Mouse (Mus musculus): ENCODE data around the gene Gm9936. TPM values are rescaled to one million over a fixed set of nuclear protein-coding genes. Genes with fewer than 3 reads are reported as not detected.
"Not testable (repeated sequence)": the region's sequence is repeated elsewhere in the genome, so short reads cannot be mapped to it uniquely, and the experiment has no call there.

The Gm9936 gene
- total RNA-seq (2021): not detected in 2 replicates
- long read RNA-seq, experiment 1: 0 reads
- long read RNA-seq, experiment 2: 0 reads

GRCm38 (mm10) chr5:114858582-114858981, at the start of gene Gm9936:
Gene Gm9936, minus strand, starts transcription at chr5:114858682.
- no peak for DNase-seq

GRCm38 (mm10) chr5:114902413-114902812, 43.9 kb upstream of the Gm9936 start:
- DNase-seq: peak; percentile 63

GRCm38 (mm10) chr5:114898857-114899256, 40.4 kb upstream of the Gm9936 start:
- DNase-seq: no peak

GRCm38 (mm10) chr5:114897374-114897793, 38.9 kb upstream of the Gm9936 start:
- peak; percentile 57 for DNase-seq

GRCm38 (mm10) chr5:114896688-114897373, 38.3 kb upstream of the Gm9936 start, which contains the start of gene Oasl2:
Gene Oasl2, plus strand, starts transcription at chr5:114896936.
- peak; percentile 29 for DNase-seq

- DNase-seq: no peak
Observed at GRCm38 (mm10) chr5:114895542-114895941, 37.1 kb upstream of the Gm9936 start.

- no peak for DNase-seq
Observed at GRCm38 (mm10) chr5:114888995-114889394, 30.5 kb upstream of the Gm9936 start.

- DNase-seq: no peak
Observed at GRCm38 (mm10) chr5:114886801-114887200, 28.3 kb upstream of the Gm9936 start.

- DNase-seq: no peak
Observed at GRCm38 (mm10) chr5:114883022-114883421, 24.5 kb upstream of the Gm9936 start.

GRCm38 (mm10) chr5:114882319-114882718, 23.8 kb upstream of the Gm9936 start:
- DNase-seq: not testable (repeated sequence)

- DNase-seq: no peak
Observed at GRCm38 (mm10) chr5:114879399-114879798, 20.9 kb upstream of the Gm9936 start.

GRCm38 (mm10) chr5:114877487-114877886, 19.0 kb upstream of the Gm9936 start:
- DNase-seq: no peak

GRCm38 (mm10) chr5:114876331-114876730, 17.8 kb upstream of the Gm9936 start:
- DNase-seq: no peak

GRCm38 (mm10) chr5:114875858-114876257, 17.4 kb upstream of the Gm9936 start:
- DNase-seq: peak; percentile 61

- no peak for DNase-seq
Observed at GRCm38 (mm10) chr5:114865279-114865678, 6.8 kb upstream of the Gm9936 start.

- no peak for DNase-seq
Observed at GRCm38 (mm10) chr5:114864813-114865212, 6.3 kb upstream of the Gm9936 start.

- peak; percentile 40 for DNase-seq
Observed at GRCm38 (mm10) chr5:114861730-114862129, 3.2 kb upstream of the Gm9936 start.

GRCm38 (mm10) chr5:114859253-114859652, 771 bp upstream of the Gm9936 start:
- peak; percentile 83 for DNase-seq

GRCm38 (mm10) chr5:114853364-114853763, 5.1 kb downstream of the Gm9936 start, which contains the start of gene 4930519G04Rik:
Gene 4930519G04Rik, plus strand, starts transcription at chr5:114853664.
- not testable (repeated sequence) for DNase-seq

GRCm38 (mm10) chr5:114851565-114852236, 6.8 kb downstream of the Gm9936 start:
- no peak for DNase-seq

- not testable (repeated sequence) for DNase-seq
Observed at GRCm38 (mm10) chr5:114844371-114844770, 14.1 kb downstream of the Gm9936 start.

GRCm38 (mm10) chr5:114842674-114843073, 15.8 kb downstream of the Gm9936 start:
- no peak for DNase-seq

GRCm38 (mm10) chr5:114842155-114842554, 16.3 kb downstream of the Gm9936 start:
- not testable (repeated sequence) for DNase-seq
